Mouse (Mus musculus) ovary, postnatal 14 days (tissue): ENCODE data around the gene Naxe.

Source experiments
- DNase-seq: peaks from one replicate; pipeline ENCODE4 v3.0.0; 2022; ENCODE audit warnings: low spot score

Naxe gene

DNA sequence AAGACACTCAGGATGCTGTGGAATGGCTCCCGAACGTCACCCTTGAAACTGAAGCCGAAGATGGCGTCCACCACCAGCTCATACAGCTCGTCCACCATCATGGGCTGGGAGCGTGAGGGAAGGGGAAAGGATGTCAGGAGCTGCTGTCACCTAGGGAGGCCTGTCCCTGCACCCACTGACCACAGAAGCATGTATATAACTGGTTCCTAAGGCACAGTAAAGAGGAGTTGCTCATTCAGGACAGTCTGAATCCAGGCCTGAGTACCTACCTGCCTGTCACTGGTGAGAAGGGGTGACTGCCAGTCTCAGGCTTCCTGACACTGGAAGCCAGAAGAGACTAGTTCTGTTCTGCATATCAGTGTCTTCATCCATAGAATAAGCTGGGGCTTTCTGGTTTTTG is 1.3 kb downstream of the Naxe start:
- DNase-seq: no peak

DNA sequence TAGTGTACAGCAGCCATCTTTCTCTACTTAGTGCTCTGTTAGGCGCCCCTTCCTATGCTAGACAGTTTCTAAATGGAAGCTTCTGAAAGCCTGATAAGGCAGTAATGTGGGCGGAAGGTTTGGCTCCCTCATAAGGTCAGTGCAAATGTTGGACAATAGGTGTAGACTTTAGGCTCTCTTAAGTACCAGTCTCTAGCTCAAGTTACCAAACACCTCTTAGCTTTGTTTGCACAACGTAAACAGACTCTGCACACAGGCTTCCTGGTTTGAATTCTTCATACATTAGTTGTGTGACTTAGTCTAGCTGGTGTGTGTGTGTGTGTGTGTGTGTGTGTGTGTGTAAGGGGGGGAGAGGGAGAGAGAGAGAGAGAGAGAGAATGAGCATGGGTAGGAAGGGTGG is 8.8 kb downstream of the Naxe start:
- DNase-seq: no peak

DNA sequence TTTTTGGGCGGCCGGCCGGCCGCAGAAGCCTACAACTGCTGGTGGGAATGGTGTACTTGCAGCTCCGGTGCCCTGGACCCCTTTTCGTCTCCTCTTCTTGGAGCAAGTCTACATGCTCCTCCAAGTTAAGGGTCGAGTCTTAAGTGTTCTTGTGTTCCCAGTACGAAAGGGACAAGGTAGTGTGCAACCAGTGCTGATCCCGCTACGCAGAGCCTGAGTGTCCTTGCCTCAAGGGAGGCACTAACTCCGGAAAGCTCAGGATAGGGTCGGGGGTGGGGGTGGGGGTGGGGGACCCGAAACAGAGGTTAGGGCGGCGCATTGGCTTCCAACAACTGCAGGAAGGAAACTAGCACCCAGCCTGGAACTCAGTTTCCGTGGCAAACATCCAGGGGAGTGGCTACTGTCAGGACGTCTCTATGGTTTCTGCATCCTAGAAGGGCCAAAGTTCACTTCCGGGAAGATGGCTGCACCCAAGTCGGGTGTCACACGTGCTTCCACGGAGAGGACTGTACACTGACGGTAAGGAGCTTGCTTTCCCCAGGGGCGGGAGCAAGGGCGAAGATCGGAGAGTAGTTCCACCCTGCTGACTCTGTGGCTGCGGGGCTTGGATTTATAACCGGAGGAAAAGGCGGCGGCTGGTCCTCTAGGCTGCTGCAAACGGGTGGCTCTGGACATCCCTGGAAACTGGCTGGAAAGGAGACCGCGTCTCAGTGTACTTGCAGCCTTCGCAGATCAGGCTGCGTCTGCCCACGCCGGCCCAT is 15.5 kb downstream of the Naxe start, which contains the start of gene Gpatch4:
TSS of gene Gpatch4 (plus strand) at position 448 of the 761 bp plus-strand sequence.
- DNase-seq: peak; percentile 83

DNA sequence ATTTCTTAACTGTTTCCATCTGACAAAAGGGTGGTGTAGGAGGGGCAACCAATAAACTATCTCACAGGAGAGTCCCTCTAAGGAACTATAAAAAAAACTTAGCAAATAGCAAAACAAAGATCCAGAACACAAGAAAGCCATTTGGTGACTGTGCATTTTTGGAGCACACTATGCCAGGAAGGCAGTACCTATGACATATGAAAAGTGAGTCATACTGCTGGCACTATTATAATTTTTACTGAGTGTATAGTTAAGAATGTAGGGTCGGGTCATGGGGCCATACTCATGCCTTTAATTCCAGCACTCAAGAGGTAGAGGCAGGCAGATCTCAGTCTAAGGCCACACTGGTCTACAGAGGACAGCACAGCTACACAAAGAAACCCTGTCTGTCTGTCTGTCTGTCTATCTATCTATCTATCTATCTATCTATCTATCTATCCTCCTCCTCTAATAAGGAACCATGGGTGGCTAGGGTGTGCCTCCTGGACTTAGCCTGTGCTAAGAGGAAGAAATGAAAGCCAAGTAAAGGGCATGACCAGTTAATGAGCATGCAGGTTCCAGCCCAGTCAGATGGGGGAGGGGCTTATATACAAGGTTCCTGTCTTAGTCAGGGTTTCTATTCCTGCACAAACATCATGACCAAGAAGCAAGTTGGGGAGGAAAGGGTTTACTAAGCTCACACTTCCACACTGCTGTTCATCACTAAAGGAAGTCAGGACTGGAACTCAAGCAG is 22.6 kb downstream of the Naxe start:
- no peak for DNase-seq

DNA sequence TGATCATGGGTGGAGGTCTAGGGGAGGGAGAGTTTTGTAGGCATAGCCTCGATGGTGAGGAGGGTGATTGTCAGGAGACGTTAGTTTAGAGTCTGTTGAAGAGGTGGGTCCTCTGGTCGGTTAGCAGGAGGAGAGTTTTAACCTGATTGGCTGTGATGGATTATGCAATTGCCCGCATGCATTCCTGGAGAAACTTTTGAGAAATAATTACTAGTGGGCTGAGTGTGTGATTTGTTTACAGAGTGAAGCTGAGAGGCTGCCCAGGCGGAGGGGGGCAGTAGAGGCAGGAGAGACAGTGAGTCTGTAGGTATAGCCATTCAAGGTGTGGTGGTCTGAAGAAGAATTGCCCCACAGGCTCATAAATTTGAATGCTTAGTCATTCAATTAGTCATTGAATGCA is 24.8 kb downstream of the Naxe start:
- DNase-seq: no peak

DNA sequence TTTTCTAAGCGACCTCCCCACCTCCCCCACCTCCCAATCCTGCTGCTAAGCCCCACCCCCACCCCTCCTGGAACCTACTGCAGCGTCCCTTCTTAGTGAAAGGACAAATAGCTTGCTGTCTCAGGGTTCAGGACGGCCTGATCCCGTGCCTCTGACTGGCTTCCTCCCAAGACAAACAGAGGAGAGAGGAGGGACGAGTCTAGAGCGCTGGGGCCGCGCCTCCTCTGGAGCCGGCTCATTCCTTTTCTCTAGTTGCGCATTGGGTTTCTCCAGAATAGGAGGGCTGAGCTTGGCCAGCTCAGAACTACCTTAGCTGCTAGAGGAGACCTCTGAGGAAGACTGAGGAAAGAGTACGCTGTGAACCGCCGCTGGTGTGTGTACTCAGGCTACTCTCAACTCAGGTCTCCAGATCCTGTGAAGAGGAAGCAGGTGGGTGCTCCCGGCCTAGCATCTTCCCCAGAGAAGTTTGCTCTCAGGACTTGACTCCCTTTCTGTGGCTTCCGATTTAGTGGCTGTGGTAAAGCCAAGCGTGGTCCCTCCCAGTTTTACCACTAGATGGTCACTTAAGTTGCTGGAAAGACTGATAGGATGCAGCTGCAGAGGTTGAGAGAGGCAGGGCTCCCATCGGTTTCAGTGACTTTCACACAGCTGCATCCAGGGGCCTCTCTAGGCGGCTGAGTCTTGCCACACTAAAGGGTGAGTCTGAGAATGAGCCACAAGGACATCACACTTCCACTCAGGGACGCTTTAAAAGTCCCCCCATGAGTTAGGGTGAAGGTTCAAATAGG is 27.5 kb downstream of the Naxe start:
- DNase-seq: no peak

DNA sequence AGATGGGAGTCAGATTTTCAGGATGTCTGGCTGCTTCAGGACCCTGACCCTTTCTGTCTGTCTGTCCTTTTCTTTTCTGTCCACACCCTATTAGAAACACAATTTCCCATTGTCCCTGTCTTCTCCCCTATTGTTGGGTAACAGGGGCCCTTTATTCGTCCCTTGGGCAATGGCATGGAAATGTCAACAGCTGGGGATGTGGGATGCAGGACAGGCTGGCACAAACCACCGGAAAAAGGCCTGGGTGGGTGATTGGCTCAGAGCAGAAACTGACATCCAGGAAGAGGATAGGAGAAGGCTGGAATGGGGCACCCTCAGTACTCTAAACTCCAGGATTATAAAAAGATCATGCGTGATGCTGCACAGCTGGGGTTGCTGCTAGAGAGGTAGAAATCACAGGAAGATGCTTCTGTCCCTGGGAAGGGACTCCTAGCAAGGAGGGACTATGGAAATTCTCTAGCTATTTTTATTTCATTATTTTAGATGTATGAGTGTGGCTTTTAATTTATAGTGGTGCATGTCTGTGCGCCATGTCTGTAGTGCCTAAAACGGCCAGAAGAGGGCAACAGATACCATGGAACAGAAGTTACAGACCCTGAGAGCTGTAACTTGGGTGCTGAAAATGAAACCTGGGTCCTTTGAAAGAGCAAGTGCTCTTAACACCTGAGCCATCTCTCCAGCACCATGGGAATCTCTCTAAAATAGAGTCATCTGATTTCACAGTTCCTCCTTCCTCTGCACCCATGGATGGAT is 30.7 kb downstream of the Naxe start, which contains the start of gene Hapln2:
TSS of gene Hapln2 (minus strand) at position 150 of the 753 bp plus-strand sequence.
- no peak for DNase-seq

DNA sequence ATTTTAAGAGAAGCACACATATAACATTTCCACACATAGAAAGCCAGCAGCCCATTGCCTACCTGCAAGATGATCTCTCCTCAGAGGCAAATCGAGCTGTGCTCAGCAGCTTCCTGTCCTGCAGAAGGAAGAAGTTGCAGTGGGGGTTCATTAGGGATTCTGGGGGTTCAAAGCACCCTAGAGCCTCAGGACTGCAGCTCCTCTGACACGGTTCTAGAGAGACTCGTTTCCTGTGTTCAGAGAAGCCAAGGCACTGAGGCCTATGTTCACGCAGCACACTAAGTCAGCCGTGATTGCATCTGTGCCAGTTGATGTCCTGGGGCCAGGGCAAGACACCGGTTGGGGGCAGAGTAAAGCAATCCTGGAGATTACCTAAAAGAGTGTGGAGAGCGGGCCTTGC is 31.5 kb downstream of the Naxe start:
- no peak for DNase-seq

DNA sequence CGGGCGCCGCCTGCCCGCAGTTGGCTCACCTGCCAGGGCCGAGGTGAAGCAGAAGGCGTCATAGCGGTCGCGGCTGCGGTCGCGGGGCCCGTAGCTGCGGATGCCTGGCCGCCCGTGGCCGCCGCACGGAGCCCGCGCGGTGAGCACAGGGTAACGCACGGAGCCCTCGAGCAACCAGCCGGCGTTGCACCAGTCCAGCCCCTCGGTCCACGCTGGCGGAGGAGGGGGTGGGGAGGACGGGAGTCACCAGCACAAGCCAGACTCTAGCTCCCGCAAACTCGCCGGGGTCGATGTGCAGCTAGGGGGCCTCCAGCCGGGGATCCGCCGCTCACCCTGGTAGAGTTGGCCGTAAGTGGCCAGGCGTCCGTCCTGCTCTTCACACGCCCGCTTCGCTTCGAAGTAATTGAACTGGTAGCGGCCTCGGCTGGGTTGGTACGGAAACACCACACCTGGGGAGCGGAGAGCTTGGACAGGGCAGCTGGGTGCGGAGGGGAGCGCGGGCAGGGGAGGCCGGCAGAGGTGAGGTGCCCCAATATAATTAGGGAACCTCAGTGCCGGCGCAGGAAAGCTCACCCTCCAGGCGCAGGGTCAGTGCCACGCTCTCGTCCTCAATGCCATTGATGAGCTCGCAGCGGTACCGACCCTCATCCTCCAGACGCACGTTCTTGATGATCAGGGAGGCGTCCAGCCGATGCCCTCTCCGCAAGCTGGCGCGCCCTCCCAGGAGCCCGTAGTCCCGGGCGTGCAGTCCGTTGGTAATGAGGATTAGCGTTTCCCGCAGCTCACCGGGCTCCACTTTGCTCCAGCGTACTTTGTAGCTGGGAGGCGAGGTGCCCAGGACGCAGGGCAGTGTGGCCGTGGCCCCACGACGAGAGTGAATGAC is 34.9 kb downstream of the Naxe start:
- no peak for DNase-seq

DNA sequence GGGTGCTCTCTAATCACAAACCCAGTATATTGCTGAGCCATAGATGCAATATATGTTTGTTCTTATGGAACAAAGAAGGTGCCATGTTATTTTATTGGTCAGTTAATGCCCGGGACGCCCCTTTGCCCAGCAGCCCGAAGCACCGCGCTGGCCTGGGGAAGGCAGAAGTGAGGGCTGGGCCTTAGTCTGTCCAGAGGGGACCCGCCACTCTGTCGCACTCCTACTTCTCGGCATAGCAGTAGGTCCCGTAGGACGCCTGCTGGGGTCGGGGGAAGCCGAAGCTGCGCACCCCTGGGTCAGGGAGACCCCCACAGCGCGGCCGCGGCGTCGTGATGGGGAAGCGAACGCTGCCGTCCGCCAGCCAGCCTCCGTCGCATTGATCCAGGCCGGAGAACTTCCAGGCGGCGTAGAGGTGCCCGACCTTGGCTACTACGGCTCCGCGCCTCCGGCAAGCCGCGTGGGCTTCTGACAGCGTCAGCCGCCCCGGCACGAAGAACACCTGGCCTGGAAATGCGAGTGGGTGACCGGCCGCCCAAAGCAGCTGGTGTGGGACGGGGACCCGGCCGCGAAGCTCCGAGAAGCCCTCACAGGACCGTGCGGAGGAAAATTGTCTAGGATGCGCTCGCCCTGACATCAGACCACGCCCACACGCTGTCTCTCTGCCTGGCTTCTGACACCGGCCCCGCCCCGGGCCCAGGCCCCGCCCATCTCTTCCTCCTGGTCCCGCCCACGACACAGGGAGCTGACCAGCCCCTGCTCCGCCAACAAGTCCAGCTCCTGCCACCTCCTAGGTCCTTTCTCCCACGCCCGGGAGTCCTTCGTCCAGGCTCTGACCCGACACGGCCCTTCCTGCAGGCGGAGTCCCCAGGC is 35.7 kb downstream of the Naxe start:
- peak; percentile 75 for DNase-seq

DNA sequence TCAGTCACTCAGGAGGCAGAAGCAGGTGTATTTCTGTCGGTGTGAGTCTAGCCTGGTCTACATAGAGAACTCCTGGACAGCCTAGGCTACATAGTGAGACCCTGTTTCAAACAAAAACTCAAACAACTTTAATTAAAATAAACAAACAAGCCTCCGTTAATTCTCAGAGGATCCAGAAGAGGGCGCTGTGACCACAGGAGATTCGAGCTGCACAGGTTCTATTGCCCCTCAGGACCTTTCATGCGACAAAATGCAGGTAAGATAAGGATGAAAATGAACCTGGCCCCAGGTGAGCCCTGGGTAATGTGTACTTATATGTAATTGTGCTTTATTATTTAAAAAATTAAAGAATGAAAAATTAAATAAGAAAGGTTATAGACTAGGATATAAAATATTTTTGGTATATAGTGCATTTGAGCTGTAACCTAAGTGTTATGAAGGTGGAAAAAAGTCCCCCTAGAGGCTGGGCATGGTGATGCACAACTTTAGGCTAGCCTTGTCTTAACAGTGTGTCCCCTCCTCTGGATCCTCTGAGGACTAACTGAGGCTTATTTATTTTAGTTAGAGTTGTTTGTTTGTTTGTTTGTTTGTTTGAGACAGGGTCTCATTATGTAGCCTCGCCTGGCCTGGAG is 47.5 kb downstream of the Naxe start:
- DNase-seq: no peak
